Mouse (Mus musculus) thymus, adult 18-20 months (tissue): ENCODE results near the gene Zswim3.

ENCODE experiments used
- DNase-seq, 2 experiments: peaks; one replicate each; pipeline ENCODE4 v3.0.0; 2022; ENCODE audit warnings: mixed read lengths in 2 of 2

The Zswim3 gene

DNA sequence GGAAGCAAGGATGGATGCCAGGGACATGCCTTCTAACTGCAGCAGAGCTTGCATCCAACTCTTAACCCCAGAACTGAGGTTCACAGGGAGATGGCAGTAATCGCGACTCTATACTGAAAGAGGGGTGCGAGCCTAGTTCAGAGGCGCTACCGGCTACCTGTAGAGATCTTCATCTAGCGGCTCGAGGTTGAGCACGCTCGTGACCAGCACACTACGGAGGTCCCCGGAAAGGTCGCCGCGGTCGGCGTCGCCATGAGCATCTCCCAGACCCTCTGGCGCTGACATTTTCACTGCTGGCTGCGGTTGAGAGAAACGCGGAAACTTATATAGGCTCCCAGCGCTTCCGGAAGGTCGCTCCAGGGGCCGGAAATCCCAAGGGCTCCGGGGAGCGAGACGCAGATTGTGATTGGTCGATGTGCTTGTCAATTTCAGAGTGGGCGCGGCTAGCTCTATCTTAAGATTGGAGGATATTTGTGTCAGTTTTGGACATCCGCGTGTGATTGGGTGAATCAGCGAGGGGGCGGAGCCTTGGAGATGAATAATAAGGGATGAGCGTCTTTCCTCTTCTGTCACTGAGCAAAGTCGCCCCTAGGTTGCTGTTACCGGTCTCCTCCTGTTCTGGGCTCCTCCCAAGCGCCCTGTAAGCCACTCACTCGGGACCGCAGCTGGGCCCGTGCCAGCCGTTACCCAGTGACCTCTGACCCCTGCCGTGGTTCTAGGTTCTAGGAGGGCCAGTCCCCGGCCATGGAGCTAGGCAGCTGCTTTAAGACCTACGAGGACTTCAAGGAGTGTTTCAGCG is at the start of gene Zswim3, which contains the start of gene Acot8:
Gene Zswim3 (plus strand): TSS at position 566 of the 799 bp plus-strand sequence.
Gene Acot8 (minus strand): TSS at position 350 of the 799 bp plus-strand sequence.
- peak; percentile 94 to 99 for DNase-seq

DNA sequence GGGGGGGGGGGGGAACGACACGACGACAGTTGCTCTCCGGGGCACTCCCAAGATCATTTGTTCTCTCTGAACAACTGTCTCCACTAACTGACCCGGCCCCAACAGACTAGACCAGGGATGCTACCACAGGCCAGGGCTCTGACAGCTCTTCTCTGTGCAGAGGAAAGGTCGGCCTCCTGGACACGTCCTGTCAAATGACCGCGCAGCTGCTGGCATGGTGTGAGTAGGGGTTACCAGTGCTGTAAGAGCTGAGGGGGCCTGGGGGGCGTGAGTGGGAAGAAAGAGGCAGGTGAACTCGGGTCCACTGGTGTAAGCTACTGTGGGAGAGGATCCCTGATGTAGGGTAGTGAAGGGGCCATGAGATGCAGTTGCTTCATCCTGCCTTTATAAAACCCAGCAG is 47.1 kb upstream of the Zswim3 start:
- DNase-seq: no peak

DNA sequence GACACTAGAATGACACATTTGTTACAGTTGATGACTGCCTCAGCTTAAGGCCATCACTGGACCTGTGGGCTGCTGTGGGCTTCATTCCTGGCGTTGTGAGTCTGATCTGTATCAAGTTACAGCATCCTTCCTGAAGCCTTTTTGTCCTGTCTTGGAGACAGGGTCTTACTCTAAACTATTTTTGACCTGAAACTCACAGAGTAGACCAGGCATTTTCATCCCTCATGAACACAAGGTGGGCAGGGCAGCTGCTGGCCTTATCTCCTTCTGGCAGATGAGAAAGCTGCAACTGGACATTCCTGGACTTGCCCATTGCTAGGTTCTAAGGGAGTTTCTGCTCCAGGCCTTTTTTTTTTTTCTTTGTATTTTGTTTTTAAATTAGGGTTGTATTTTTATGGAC is 46.2 kb upstream of the Zswim3 start:
- DNase-seq: no peak

DNA sequence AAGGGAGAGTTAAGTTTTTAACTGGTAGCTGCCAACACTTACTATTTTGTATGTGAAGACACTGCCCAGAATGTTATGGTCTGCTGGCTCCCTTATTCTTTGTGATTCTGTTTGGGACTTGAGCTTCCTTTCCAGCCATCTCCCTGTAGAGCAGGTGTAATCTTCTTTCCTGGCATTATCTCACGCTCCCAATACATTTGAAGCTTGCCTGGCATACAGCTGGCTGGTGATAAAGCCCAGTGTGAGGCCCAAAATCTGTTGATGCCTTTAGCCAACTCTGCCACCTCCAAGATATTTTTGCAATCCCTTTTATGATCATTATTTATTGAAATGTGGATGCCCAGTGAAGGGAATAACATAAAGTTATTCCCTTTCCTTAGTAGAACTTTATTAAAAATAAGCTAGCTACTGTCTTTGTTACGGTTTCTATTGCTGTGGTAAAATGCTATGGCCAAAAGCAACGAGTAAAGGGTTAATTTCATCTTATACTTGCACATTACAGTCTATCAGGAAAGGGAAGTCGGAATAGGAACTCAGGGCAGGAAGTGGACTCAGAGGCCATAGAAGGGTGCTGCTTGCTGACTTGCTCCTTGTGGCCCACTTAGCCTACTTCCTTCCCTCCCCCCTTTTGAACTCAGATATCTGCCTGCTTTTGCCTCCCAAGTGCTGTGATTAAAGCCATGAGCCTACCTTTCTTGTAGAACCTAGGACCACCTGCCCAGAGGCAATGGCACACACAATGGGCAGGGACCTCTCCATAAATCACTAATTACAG is 44.7 kb upstream of the Zswim3 start:
- no peak for DNase-seq

DNA sequence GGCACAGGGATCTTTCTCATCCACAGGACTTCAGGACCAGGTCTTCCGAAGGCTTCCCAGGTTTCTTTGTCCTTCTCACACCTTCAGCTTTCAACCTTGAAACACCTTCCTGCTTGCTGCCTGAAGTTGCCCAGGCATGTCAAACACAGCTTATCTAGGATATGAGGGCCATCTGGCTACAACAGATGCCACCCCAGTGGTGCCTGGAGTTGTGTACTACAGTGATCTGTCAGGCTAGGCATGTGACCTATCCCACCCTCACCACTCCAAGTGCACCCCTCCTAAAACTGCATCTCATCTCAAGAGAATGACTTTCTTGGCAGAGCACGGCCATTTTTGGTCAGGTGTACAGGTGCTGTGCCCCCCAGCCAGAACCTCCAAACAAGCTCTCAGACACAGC is 43.4 kb upstream of the Zswim3 start:
- no peak for DNase-seq

DNA sequence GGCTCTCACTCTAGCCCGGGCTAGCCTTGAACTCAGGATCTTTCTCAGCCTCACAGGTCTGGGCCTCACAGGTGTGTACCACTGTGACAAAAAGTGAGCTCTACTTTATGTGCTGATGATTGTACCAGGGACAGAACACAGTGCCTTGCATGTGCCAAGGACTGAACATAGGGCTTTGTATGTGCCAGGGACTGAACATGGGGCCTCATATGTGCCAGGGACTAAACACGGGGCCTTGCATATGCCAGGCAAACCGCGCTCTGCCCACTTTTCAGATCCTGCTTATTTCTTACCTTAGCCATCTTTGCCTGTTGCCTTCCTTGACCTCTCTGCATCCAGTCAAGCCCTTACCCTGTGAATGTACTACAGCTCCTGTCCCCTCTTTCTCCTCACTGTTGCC is 42.9 kb upstream of the Zswim3 start:
- DNase-seq: no peak

DNA sequence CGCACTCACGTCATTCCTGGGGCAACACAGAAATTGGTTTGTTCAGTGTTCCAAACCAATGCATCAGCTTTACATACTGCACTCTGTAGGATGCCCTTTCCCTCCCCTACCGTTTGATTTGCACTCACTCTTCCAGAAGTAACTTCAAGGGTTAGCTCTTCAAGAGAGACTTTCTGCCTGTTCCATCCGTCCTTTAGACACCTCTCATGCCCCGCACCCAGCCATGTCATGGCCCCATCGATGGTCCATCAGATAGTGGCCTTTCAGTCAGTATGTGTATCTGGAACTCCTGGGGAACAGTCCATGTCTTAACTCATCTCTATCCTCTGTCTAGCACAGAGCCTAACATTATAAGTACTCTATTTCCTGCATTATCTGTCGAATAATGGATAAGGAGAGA is 42.3 kb upstream of the Zswim3 start:
- DNase-seq: no peak

DNA sequence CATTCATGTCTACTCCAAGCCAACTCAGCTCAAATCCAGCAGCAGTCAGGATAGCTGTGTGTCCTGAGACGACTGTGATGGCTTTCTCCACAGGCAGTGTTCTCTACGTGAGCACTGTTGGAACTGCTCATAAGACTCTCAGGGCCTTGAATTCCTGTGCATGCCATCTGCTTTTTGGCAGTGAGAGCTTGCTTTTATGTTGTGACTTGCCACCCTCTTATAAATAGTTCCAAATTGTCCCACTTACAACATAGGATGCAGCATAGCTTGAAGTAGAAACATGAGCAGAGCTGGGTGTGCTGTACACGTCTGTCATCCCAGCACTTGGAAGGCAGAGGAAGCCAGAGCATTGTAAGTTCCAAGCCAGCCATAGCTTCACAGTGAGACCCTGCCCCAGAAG is 39.1 kb upstream of the Zswim3 start:
- no peak for DNase-seq

DNA sequence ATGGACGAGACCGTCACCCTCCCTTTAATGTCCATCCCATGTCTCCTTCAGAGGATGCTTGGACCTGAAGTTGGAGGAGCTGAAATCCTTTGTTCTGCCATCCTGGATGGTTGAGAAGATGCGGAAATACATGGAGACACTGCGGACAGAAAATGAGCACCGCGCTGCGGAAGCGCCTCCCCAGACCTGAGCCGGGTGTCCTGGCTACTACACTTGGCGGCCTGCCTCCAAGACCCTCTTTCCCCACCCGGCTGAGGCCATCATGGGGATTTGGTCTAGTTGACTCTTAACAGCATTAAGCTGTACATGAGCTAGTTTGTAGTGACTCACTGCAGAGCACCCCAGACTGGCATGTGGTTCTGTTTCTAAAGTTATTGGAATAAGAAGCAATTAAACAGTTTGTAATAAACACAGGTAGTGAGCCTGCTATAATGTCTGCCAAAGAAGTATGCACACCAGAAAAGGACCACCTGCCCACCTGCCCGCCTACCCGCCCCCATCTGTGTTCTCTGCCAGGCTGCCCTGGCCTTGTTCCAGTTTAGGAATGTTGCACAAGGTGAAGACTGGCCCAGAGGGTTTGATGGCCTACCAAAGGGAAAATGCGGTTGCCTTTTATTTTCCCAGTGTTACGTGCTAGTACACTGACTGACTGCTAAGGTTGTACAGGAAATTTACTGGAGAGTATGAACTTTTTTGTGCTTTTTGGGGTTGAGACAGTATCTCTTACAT is 36.9 kb upstream of the Zswim3 start:
- DNase-seq: no peak

DNA sequence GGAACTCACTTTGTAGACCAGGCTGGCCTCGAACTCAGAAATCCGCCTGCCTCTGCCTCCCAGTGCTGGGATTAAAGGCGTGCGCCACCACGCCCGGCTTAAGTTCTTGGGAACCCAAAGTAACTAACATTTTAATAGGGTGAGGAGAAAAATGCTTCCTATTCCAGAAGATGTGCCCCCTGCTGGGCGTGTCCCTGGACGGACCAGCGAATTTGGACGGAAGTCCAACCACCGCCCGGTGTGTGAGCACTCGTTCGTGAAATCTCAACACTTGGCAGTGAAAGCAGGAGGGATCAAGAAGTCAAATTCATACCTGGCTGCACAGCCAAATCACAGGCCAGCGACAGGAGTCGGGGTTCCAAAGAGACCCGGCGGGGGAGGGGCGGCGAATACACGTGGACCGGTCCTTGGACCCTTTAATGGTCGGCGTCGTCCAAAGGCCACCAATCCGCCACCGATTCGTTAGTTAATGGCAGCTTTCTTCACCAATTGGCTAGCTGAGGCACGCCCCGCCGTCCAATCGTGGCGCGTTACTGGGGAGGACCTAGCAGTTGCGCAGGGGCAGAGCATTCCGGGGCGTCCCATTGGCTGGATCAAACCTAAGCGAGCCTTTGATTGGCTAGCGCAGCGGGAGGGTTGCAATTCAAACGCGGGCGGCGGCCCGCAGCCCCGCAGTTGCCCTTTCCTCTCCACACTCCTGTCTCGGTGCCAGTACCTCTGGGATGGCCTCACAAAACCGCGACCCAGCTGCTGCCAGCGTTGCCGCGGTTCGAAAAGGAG is 35.5 kb upstream of the Zswim3 start, which contains the start of gene Ube2c:
Gene Ube2c (plus strand): TSS at position 641 of the 780 bp plus-strand sequence.
- peak; percentile 95 to 97 for DNase-seq

DNA sequence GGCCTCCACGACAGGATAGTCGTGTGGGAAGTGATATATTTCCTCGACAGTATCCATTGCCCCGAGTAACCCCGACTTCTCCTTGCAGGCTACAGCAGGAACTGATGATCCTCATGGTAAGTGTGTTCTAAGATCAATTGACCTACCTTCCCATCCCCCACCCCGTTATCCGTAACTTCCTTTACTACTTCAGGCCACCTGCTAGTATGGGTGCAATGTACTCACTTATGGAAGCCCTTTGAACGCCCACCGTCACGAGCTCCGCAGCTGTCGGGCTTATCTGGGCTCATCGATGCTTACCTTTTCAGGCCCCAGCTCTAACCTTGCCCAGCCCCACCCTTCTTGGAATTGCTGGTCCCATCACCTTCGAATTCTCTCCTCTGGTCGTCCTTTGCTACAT is 34.6 kb upstream of the Zswim3 start:
- no peak for DNase-seq

DNA sequence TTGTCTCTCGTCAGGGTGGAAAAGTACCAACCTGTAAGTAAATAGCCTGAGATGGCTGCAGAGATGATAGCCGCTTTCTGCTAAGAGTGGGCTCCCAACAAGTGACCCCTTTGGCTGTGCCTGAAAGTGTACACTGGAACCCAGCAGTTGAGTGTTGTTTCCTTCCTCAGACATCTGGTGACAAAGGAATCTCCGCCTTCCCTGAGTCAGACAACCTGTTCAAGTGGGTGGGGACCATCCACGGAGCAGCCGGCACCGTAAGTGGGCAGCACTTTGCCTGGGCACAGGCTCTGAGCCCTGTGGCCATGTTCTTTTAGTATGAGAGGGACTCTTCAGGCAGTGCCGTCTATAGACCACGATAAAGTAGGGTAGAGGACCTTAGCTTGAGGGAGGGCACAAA is 33.8 kb upstream of the Zswim3 start:
- DNase-seq: no peak

DNA sequence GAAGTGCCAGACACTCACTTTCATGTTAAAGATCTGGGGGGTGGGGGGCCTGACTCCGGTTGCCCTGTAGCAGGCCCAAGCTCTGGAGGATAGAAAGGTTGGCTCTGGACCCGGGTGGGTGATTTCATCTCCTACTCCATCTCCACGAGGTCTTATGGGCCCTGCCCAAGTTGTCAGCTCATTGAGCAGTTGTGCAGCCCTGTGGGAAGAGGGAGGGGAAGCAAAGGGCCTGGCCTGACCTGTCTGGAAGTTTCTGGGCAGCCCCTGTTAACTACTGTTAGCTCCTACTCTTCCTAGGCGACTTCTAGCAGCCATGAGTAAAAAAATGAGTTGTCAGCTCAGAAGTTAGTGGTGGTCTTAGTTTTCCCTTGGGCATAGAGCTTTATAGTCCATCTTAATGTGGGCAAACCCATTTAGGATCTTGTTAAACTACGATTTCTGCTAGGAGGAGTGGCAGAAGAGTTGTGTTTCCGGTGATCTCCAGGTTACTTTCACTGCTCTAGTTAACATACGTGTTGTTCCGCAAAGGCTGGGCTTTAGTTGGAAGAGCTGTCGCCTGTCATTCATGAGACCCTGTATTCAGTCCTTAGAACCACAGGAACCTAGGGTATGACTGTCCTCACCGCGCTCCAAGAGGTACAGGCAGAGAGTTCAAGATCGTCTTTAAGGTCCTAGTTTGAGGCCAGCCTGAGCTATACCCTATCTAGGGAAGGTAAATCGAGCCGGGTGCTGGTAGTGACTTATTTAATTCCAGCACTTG is 31.5 kb upstream of the Zswim3 start:
- DNase-seq: no peak

DNA sequence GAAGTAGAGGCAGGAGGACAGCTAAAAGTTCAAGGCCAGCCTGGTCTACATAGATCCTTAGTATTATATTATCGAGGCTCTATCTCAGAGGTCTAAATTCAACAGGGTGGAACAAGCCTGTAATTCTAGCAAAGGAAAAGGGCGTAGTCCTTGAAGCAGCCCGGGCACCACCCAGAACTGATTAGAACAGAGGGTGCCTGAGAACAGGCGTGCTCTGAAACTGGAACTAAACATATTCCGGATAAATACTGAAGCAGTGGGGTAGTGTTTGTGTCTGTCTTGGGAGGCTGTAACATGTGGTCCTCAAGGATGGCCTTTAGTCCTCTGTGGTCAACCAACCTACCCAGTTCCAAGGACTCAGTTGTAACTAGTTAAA is 30.9 kb upstream of the Zswim3 start:
- no peak for DNase-seq

DNA sequence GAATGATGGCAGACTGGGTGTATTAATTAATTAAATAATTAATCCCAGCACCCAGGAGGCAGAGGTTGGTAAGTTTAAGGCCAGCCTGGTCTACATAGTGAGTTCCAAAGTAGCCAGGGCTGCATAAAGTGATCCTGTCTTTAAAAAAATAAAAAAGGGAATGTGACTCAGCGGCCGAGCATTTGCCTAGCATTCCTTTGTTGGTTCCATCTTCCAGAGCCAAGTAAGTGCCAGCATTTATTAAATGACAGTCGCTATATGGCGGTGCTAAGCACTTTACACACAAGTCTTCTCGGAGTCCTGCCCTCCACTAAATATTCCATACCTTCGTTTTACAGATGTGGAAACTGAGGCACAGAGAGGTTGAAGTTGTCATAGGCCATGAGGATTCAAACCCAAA is 28.8 kb upstream of the Zswim3 start:
- no peak for DNase-seq

DNA sequence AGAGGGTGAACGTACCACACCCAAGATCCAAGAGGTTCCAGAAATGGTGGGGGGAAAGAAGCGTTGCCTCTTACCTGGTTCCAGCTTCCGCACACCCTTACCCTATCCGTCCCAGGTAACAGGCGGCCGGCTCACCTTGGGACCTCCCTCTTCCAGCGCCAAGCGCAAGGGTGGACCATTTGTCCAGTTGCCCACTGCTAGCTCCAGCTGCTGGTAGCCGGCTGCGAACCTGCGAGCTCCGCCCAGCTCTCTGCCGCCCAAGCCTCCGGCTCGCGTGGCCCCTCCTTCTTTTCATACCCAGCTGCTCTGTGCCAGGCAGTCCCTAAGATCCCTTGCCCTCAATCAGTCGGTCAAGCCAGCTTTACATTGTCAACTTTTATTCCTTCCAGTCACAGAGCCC is 28.1 kb upstream of the Zswim3 start:
- no peak for DNase-seq

DNA sequence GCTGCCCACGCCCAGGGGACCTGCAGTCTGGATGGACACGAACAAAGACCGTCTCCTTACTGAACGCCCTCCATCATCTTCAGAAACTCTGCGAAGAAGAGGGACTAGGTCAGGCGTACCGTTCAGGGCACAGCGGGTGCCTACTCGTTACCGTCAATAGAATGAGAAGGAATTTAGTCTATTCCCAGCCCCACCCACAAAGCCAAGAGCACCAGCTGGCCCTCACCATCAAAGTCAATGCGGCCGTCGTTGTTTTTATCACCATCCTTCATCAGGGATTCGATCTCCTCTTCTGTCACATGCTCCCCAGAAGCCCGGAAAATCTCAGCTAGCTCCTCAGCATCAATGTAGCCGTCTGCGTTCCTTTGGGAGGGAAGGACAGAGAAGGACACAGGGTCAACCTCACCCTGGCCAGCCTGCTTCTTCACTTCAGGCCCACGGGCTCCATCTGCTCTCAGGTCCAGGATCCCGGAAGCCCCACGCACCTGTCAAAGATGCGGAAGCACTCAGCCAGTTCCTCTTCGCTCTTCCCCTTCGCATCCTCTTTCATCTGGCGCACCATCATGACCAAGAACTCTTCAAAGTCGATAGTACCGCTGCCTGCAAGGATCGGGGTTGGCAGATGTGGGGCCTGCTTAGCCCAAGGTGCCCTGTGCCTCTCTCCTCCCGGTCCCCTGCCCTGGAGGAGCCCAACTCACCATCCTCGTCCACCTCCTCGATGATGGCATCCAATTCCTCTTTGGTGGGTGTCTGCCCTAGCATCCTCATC is 27.5 kb upstream of the Zswim3 start:
- DNase-seq: no peak

DNA sequence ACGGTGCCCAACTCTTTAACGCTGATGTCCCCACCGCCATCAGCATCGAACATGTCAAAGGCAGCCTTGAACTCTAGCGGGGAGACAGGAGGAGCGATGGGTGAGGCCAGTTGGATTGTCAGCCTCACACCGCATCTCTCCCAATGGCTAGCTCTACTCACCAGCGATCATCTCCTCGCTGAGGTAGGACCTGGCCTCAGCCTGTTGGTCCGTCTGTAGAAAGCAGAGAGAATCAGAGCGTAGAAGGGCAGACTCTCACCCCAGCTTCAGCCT is 26.9 kb upstream of the Zswim3 start:
- DNase-seq: no peak

DNA sequence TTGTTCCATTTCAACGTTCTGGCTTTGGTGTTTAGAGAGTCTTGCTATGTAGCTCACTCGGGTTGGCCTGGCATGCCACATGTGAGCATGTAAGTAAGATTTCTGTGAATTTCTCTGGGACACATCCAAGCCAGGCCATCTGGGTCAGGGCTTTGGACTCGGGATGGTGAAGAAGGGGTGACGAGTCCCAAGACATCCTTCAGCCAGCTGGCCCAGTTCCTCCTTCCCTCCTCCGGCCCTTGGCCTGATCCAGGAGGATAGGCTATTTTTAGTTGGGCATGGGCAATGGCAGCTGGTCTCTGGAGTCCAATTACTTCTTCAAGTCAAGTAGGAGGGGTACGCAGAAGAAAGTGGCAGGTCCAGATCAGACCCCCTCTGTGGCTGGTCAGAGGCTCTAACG is 26.1 kb upstream of the Zswim3 start:
- no peak for DNase-seq

DNA sequence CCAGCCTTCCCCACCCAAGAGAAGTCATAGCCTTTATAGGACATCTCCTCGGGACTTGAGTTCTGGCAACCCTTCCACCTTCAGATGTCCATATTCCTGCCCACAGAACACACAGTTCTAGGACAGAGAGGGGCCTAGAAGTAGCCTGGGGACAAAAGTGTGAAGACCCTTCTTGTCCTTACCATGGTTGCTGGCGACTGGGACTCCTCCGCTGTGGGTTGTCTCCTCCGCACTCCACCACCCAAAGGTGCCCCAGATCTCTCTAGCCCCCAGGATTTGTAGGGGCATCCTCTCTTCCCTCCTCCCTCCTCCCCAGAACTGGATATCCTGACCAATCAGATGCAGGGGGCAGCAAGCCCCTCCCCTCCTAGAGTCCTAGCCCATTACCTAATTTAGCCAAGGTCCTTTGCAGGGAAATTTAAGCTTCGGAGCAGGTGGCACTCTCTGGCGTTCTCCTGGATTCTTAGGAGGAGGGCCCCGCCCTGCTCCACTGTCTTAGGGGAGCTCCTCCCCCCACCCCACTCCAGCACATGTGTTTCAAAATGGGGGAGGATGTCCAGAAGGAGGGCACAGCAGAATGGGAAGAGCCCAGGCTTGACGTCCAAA is 25.3 kb upstream of the Zswim3 start, which contains the start of gene Tnnc2:
Gene Tnnc2 (minus strand): TSS at position 487 of the 606 bp plus-strand sequence.
- DNase-seq: no peak

DNA sequence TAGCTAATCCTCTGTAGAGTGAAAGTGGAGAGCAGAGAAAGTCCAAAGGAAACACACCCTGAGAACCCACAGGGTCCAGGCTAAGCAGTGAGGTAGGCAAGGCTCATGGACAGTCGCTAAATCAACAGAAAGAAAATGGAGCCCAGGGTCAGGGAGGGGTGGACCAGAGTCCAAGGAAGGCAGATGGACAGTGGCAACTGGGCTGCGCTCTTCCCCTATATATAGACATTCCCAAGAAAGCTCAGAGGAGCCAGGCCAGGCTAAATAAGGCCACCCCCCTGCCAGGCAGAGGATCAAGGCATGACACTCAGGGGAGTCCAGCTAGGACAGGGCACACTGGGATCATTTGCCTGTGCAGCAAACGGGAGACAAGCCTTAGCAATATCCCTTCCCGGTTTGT is 23.0 kb upstream of the Zswim3 start:
- no peak for DNase-seq
